ENCODE assay signal across 1 mouse cellular context in genomic region chr9:20757087-20757955, GRCm38 (mm10).
TF ChIP-seq lines count a peak whose summit lies in the region.

No protein-coding gene starts in this region.

TF ChIP-seq in MEL, 35 proteins besides CTCF, POLR2A, EP300 and RAD21 (continued from another document):
- TF ChIP-seq POLR2AphosphoS5 (IDR thresholded peaks at IDR 0.05; ENCODE audit: borderline replicate concordance, low read depth, low read length) = peak; percentile 88; the same call in 1 of the 2 replicates
- peak; percentile 54 for TF ChIP-seq MAX (IDR thresholded peaks at IDR 0.05; ENCODE audit: low read length)
- TF ChIP-seq KAT2A (conservative IDR thresholded peaks at IDR 0.05; ENCODE audit: low read depth, low read length) = no peak
- TF ChIP-seq MYB (IDR thresholded peaks at IDR 0.05; ENCODE audit: low read depth, low read length) = peak; percentile 45; the same call in 1 of the 2 replicates
